Mouse (Mus musculus): ENCODE measurements around the gene Ssu2.

- TF ChIP-seq MAX (IDR thresholded peaks at IDR 0.05; ENCODE audit: low read length) (no peak), POLR2A (IDR thresholded peaks at IDR 0.05; ENCODE audit: low read depth, low read length) (no peak), BHLHE40 (IDR thresholded peaks at IDR 0.05; ENCODE audit: low read depth, low read length) (no peak), POLR2AphosphoS2 (IDR thresholded peaks at IDR 0.05; ENCODE audit: low read depth, low read length) (no peak), JUN (IDR thresholded peaks at IDR 0.05; ENCODE audit: insufficient read depth, low read depth, low read length) (no peak), CTCF (conservative IDR thresholded peaks at IDR 0.05 in 1 of 2, IDR thresholded peaks at IDR 0.05 in 1 of 2; ENCODE audit: low read depth in 2 of 2, low read length in 2 of 2) (no peak), ZC3H11A (IDR thresholded peaks at IDR 0.05; ENCODE audit: low read depth, low read length) (no peak)
Observed at GRCm38 (mm10) chr6:112396352-112396751, 8.5 kb upstream of the Ssu2 start.
